Mouse (Mus musculus) embryo, embryonic 10 days (tissue): ENCODE results near the gene Epb41l1.

Experiments used
- DNase-seq: peaks from one replicate; pipeline ENCODE4 v3.0.0-alpha.2; 2015; ENCODE audit warnings: low spot score

Epb41l1 gene

DNA sequence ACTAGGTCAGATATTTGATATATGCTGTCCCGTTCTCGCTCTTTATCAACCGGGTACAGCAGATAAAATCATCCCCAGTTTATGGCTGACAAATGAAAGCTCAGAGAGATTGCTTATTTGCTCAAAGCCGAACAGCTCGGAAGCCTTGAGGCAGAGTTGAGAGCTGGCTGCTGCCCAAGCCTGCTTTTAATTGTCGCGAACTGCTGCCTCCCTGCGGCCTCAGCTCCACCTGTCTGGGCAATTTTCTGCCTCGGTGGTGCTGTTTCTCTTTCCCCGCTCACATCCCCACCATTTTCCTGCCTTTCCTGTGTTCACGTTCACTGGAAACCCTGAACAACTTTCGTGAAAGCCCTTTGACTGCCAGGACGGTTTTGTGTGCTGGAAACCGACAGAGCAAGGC is 39.8 kb downstream of the Epb41l1 start:
- peak; percentile 48 for DNase-seq

DNA sequence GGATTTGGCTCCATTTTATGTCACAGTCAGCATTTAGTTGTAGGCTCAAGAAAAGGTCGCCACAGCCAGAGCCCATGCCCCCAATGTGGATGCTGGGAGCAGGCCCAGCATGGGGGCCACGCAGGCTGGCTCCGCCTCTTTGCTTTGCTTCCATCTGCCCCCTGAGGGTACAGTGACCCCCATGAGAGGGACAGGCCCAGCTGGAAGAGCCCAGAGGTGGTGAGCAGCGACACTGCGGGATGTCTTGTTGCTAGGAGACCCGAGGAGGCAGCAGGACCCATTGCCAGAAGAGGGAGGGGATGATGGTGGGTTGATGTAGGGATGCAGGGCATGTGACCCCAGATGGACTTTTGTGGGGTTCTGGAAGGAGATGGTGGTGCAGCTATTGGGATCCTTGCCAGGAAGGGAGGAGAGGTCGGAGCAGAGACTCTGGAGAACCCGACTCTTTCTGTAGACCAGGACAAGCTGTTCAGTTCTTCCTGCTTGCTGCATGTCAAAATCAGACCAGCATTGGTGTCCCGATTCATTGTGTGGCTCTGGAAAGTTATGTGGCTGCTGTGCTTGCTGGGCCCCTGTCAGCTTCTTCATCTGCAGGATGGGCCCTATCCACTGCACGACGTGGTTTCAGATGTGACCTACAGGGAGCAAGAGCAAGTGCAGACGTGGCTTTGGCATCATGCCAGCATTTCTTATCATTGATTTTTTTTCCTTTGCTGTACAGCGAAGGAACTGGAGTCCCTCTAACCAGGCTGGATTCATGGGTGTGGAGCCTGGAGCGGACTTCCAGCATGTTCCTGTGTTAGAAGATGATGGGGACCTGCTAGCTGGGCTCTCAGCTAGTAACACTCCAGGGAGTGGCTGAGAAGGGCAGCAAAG is 41.7 kb downstream of the Epb41l1 start:
- DNase-seq = no peak

DNA sequence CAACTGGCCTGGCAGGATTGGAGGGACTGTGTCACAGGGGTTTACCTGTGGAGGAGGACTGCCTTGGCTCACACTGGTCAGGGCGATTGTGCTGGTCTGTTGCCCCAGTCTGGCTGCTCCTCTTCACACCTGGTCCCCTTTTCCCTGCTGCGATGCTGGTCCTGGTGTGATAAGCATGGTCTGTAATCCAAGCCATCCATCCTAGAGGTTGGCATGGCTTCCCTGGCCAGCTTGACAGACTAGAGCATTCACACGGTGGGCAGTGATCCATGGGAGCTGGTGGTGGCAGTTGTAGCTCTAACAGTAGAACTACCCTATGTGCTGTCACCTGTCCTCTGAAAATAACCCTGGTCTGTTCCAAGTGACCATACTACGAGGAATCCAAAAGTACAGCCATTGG is 43.7 kb downstream of the Epb41l1 start:
- DNase-seq = no peak

DNA sequence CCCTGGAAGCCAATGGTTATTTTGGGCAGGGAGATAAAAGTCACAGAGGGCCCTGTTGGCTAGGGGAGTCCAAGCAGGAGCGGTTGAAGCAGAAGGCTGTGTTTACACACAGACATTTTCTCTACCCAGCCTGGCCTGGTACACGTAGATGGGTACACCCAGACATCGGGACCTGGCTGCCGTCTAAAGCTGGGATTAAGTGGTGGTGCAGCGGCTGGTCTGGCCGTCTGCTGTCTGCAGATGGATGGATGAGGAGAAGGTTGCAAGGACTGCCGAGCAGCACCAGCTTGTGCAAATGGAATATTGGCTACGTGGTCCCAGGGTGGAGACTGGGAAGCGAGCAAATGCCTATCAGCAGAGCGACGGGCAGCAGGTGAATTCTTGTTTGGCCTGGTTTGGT is 46.8 kb downstream of the Epb41l1 start:
- no peak for DNase-seq

DNA sequence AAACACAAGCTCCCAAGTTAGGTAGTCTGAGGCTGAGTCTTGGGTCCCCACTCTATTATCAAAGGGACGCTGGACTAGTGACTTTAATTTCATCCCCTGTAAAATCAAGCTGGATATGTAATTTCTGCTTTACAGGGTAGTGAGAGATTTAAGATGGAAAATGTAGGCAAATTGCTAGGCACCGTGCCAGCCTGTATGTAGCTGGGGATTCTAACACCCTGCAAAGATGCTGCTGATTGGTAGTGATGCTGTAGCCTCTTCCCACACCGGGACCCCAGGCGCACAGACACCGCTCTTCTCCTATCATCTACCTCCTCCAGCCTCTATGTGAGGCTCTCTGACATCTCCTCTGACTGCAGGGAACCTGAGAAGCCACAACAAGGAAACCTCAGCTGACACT is 48.2 kb downstream of the Epb41l1 start:
- DNase-seq = no peak

DNA sequence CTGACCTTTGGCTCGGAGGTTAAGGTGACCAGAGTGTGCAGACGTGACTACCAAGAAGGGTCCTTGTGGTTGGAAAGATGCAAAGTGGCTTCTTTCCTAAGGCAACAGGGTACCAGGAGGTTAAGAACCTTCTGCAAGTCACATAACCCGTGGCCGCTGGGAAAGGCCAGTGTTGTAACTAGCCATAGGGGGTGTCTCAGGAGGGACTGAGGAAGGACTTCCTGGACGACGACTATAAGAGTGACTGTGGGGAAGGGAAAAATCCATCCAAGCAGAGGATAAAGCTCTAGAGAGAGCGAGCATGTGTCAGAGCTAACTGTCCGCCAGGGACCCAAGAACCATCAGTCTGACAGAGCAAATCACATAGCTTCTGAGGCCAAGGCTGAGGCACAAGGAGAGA is 48.8 kb downstream of the Epb41l1 start:
- DNase-seq = no peak

DNA sequence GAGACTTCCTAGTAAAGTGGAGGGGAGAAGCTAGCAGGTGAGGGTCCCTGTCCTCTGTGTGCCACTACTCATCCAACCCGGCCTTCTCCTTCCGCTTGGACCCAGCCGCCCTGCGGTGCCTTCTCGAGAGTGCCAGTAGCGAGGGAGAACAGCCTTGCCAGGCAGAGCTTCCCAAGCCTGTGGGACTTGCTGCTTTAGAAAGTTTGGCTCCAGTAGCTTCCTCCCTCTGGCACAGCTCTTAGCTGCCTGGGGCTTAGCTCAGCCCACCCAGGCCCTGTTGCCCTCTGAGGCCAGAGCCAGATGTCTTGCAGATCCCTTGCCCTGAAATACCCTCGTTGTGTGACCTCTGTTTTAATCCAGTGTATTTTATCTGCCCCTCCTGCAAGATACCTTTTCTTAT is 50.2 kb downstream of the Epb41l1 start:
- DNase-seq = no peak

DNA sequence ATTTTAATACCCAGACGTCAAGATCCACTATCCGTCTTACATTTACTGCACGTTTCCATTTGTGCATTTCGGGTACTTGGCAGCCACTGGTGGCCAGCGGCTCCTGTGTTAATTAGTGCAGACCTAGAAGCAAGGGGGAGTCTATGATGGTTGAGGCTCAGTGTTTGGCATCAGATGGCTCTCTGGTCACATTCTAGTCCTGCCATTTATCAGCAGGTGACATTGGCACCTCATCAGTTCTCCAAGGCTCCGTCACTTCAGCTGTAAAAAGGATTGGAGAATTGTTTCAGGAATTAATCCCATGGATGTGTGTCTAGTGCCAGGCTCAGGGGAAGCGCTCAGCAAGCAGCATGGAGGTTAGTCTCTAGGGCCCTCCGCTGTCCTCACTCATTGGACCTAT is 51.6 kb downstream of the Epb41l1 start:
- no peak for DNase-seq

DNA sequence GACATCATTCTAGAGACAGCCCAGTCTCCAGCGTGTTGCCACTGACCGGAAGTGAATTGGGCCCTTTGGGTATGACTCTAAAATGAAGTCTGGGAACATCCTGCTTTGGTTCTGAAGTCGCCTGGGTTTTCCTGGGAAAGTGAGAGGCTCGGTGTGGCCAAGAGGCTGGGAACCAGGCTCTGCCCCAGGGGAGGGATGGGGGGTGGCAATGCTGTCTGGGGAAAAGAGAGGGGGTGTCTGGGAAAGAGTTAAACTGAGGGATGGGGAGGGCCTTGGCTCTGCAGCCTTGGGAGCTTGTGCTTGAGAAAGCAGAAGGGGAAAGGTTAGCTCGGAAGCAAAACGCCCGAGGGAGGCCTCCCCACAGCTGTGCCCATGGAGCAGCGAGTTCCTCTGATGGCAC is 53.0 kb downstream of the Epb41l1 start:
- DNase-seq = no peak

DNA sequence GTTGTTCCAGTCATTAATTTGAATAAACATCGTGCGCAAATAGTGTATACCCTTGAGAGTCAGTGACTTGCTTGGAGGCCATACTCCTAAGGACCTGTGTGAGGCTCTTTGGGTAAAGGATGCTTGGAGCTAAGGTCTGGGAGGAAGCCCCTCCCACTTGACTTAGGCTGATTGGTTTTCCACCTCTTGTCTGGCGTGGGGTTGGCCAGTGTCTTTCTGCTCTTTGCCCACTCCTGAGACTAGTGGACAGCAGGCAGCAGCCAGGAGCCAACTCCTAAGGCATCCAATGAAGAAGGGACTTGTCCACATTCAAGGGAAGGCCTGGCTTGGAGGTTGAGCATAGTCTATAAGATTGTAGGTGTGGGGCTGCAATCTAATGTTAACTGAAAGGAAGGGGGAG is 53.4 kb downstream of the Epb41l1 start:
- no peak for DNase-seq

DNA sequence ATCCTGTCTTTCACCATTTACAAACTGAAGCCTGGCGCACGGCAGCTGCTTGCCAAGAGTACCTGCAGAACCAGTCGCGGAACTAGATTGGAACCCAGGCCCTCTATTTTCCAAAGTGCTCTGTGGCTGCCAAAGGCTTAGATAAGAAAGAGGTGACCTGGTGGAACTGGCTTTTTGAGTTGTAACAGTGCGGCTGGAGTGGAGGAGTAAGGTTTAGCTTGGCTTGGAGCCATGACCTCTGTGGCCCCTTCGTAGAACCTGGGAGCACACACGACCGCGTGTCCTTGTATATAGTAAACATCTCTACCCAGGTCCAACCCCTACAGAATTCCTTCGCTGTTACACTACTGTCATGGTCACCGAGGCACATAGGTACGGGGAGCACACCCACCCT is 54.2 kb downstream of the Epb41l1 start:
- no peak for DNase-seq

DNA sequence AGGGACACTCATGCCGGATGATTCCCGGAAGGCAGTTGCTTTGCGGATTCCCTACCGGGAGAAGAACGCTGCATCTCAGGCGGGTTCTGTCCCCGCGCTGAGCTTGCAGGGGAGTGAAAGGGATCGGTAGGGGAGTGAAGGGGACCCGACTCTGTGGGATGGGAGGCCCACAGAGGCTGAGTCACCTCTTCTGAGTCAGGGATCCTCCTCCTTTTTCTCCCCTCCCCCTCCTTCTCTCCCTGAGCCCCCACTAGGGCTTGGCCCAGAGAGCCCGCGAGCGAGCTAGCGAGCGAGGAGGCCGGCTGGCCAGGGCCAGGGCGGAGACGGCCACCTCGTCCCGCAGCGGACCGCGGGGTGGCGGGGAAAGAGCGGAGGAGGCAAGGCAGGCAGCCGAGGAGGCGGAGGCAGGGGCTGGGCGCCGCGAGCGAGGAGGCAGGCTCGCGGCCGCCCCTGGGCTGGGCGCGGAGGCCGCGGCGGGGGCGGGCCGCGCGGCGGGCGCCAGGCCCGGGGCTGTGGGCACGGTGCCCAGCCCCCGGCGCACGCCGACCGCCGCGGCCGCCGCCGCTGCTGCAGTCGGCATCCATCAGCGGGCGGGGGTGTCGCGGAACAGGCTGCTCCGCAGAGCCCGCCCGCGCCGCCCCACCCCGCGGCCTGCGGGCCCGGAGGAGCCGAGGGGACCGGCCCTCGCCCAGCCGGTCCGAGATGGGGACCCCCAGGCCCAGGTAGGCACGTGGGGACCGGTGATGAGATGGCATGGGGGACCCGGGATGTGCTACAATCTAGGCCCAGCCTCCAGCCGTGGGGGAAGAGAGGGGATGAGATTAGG is 54.8 kb downstream of the Epb41l1 start:
- DNase-seq = peak; percentile 69

DNA sequence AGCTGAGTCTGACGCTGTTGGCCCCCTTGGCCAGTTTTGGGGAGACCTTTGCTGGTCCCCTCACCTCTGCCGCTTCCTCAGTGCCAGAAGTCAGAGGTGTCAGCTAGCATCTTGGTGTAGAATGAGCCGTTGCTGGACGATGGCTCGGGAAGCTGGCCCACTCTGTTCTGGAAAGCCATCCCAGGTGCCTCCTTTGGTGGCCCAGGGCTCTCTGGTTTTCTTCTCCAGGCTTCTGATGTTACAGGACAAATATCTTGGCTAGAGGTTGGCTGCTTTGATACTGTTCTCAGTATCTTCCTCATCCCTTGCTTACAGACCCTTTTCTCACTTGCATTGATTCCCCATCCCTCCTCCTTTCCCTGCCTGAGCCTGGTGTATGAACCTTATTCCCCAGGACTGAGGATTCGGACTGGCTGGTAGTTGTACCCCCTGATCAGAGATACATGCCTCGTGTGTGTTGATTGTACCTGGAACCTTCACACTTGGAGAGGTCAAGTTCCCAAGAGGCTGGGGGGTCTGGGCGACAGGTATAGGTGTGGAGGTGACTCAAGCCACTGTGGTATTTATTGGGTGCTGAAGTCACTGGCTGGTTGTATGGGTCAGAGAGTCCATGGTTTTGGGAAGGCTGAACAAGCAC is 55.5 kb downstream of the Epb41l1 start:
- DNase-seq = no peak

DNA sequence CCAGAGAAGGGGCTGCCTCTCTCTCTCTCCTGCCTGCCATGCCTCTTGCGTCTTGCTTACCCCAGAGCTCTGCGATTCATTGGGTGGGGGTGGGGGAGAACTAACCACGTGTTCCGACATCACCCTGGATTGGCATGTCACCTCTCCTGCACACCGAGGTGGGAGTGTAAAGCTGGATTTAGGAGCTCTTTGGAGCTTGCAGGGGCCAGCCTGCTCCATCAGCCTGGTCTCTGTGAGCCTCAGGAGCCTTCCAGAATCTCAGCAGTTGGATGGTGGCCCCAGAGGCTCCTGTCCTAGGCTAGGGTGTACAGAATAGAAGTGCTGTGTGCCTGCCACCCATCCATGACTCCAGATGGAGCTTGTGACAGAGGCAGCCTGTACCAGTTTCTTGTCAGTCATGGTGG is 56.0 kb downstream of the Epb41l1 start:
- DNase-seq = no peak

DNA sequence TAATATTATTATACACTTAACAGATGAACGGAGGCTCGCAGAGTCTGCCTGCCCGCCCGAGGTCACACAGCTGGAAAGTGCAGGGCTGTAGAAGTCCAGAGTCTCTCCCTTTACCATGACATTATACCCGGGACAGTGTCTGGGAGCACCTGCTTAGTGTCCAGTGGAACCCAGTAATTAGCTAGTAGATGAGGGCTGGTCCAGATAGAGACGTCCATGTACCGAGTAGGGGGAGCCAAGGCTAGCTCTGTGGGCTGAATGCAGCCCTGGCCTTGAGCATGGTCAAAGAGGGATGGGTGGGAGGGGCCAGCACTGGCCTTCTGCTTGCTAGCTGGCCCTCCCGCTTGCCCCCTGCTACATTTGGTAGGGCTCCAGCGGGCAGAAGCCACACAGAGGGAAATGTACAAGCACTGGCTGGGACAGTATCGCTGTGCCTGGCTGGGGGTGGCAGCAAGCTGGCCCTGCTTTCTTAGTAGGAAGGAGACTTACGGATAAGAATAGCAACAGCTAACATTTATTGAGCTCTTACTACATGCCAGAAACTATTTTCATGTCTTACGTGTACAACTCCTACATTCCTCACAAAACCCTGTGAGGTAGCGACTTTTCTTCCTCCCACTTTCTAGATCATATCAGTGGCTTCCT is 57.5 kb downstream of the Epb41l1 start:
- no peak for DNase-seq

DNA sequence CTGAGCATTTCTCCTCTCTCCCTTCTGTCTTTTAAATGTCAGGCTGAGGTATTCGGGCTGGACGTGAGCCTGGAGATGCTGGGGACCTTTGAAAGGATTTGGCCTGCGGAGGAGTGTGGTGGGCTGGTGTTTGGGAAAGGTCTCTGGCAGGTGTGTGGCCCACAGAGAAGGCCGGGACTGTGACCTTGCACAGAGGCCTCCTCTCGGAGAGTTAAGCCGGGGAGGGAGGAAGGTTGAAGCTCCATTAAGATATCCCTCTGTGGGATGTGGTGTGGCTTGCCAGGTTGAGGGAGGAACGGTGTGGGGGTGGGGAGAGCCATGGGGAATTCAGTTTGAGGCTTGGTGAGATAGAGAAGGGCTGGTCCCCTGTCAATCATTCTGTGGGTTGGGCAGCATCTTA is 59.1 kb downstream of the Epb41l1 start:
- DNase-seq = no peak

DNA sequence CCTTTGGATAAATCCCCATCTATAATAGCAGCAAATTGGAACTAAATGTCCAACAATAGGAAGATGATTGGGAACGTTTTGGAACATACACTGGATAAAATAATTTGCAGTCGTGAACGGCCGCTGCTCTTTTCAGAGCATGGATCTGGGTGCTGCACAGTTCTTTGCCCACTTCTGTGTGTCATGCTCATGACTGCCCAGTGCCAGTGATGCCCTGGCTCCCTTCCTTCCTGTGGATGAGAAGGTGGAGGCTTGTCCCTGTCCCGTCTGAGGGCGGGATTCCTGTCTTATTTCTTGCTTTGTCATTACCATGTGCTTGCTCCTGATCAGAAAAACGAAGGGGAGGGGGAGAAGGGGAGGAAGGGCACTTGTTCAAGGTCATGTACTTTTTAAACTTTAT is 59.6 kb downstream of the Epb41l1 start:
- DNase-seq = no peak

DNA sequence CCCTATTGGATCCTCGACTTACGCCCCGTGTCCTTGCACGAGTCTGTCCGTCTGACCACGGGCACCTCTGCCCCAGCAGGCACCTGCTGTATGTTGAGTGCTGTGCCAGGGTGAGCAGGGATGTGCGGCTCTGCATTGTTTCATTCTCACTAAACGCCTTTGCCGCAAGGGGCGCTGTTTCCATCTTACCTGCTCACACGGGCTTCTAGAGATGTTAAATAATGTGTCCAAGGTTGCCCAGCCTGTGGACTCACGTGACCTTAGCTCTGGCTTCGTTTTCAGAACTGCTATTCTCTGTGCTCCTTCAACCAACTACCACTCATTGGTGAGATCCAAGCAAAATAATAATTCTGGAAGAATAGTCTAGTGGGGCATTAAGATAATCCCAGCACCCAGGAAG is 61.6 kb downstream of the Epb41l1 start:
- DNase-seq = peak; percentile 82

DNA sequence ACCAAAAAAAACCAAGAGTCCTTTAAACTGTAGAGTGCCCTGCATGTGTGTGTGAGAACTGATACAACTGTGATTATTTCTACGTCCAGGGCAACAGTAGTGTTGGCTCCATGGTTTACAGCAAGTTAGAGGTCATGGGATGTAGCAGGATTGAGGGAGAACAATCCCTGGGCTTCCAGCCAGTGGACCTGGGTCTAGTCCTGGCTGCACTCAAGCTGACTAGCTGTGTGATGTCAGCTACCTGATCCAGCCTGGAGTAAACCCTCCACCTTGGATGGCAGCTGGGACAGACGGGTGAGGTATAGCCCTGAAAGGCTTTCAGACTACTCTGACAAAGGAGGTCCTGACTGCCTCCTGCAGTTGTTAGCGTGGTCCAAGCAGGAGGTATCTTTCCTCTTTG is 62.1 kb downstream of the Epb41l1 start:
- DNase-seq = no peak

DNA sequence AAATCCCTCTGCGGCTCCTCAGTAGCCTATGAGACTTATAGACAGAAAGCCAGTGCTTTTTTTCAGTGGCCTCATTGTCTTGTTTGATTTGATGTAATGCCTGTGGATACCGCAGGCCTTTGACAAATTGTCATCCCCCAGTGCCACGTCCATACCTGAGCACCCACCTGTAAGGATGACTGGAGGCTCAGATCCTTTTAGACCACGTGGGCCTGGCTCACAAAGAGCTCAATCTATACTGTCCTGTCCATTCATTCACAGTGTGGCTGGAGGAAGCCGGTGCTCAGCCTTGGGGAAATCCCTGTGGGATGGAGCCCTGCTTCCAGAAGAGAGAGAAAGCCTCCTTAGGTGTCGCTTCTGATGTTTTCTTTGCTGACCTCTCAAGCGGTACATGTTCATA is 62.5 kb downstream of the Epb41l1 start:
- no peak for DNase-seq

DNA sequence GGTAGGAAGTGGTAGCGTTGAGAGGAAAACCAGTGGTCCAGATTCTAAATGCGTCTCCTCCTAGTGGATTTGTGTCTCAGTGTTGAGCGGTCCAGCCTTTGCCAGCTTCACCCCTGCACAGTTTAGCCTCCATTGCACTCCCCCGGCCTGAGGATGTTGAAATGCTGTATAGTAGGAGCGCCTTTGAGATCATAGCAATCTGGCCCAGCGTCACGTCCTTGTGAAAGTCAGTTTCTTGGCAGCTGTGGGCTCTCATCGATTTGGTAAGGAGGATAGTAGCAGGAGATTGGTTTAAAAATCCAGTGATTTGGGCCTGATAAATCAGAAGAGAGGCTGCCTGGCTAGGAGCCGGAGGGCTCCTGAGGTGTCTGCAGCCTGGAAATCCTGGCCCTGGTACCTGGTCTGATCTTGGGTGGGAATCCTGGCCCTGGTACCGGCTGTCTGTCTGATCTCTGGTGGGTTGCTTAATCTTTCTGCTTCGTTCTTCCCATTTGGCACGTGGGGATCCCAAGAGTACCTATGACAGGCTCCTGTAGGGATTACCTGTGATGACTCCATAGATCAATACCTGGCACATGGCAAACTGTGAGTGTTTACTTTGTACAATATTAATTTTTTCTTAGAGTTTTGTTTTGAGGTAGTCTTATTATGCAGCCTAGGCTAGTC is 65.5 kb downstream of the Epb41l1 start:
- DNase-seq = no peak

DNA sequence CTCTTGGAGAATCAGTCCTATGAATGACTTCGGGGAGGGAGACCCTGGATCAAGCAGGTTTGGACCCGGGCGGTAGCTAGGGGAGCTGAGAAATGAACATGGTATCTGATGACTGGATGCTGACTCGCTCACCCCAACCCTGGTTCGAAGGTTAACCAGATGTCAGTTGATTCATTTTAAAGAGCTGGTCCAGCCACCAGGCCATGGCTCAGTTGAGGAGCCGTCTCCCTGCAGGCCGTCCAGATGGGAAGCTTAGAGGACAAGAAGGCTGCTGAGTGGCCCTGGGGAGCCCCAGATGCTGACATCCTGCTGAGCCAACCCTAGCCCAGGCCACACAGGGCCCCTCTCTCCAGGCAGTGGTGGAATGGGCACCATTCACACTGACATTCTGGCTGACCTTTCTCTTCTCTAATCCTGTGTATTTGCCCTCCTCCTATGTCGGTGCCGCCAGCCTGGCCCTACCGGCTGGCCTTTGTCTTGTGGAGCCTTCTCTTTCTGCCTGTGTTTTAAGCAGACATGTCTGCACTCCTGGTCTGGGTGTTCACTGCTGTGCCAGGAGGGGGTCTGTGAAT is 67.0 kb downstream of the Epb41l1 start:
- DNase-seq = no peak
